ENCODE assay signal across 10 mouse cellular contexts in the genomic region with DNA sequence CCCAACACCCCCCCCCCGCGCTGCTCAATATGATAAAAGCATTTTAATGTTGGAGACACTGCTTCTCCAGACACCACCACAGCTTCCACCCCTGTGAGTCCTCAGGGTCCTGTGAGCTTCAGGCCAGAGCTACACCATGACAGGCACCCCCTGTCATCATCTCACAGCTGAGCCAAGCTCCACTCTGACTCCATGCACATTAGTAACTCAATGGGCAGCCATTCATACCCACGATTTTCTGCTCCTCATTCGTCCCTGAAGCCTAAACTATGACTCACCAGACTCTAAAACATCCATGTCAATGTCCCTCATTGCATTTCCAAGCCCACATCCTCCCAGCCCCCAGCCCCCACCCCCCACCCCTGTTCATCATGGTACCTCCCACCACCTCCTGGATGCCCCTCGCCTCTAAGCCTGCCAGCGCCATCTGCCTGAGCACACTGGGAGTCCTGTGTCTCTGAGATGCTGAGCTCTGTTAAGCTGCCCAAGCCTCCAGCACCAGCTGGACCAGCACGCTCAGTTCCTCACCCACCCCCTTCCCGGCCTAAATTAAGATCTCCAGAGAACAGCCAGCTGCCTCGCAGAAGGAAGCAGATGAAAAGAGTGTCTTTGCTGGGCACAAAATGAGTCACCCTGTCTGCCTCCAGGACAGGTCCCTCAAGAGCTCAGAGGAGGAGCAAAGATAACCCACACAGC. TPM values are rescaled to one million over a fixed set of nuclear protein-coding genes. Genes with fewer than 3 reads are reported as not detected.
A peak's percentile ranks its signal among the peaks of the same experiment; 100 is the strongest.
DNase-seq lines count a peak whose midpoint lies in the region; ATAC-seq and TF ChIP-seq lines count a peak whose summit lies in the region.
"Had no signal": no experiment of that assay in that cellular context is flagged by ENCODE, and none has a peak within 500 bp of the region (broad histone marks: within the 10 kb centered on the region; RNA-seq: fewer than 3 reads in every experiment).

No protein-coding gene starts in this region.

- WGBS in lung, embryonic 14.5 days, result 38% methylated on average over 9 of the region's 9 CpGs
- WGBS in forebrain, embryonic 14.5 days, result 31% methylated on average over 9 of the region's 9 CpGs
- WGBS in neural tube, embryonic 15.5 days, result 25% methylated on average over 9 of the region's 9 CpGs

- ATAC-seq in lung, embryonic 14.5 days (ENCODE audit: insufficient read depth), result peak; percentile 60; the same call in 1 of the 2 replicates
- peak; percentile 77 for ATAC-seq in forebrain, embryonic 14.5 days
- ATAC-seq in neural tube, embryonic 15.5 days (ENCODE audit: low FRiP score), result 0 out of 2 replicates have a peak, but pooled peaks have one; percentile 27
- ATAC-seq: Patski had no signal

- H3K4me2 ChIP-seq in lung, embryonic 14.5 days, result no peak overlapping the region
- H3K4me2 ChIP-seq in forebrain, embryonic 14.5 days (ENCODE audit: low read length), result no peak overlapping the region
- no peak overlapping the region for H3K4me2 ChIP-seq in neural tube, embryonic 15.5 days
- H3K4me2 ChIP-seq: heart, embryonic 13.5 days had no signal

- H3K27me3 ChIP-seq in lung, embryonic 14.5 days (ENCODE audit: insufficient read depth, low read length), result no peaks in the 10 kb centered on the region
- no peaks in the 10 kb centered on the region for H3K27me3 ChIP-seq in forebrain, embryonic 14.5 days (replicated peaks; ENCODE audit: control insufficient read depth, insufficient read depth, low read length)
- no peaks in the 10 kb centered on the region for H3K27me3 ChIP-seq in neural tube, embryonic 15.5 days (replicated peaks)

- no peaks in the 10 kb centered on the region for H3K9me3 ChIP-seq in lung, embryonic 14.5 days (ENCODE audit: low read depth, low read length)
- no peaks in the 10 kb centered on the region for H3K9me3 ChIP-seq in forebrain, embryonic 14.5 days (replicated peaks; ENCODE audit: control insufficient read depth, low read length)
- H3K9me3 ChIP-seq in neural tube, embryonic 15.5 days (replicated peaks), result no peaks in the 10 kb centered on the region
- H3K9me3 ChIP-seq: heart, embryonic 13.5 days had no signal

- no peak for TF ChIP-seq CTCF in lung, embryonic 14.5 days (IDR thresholded peaks at IDR 0.05; ENCODE audit: low read depth)

- DNase-seq in lung, embryonic 14.5 days, result peak; percentile 57
- no peak for DNase-seq in lung, postnatal 25 days (ENCODE audit: low spot score)
- peak; percentile 82 for DNase-seq in forebrain, embryonic 14.5 days (ENCODE audit: low spot score)
- DNase-seq in layer of hippocampus, postnatal 36 days, result peak; percentile 84 to 87
- DNase-seq in thymus, postnatal 25 days, result no peak
- no peak for DNase-seq in cerebellum, adult 9-11 months
- DNase-seq in adipocyte (ENCODE audit: low spot score), result no peak

- H3K4me1 ChIP-seq in lung, embryonic 14.5 days (ENCODE audit: insufficient read depth), result no peaks in the 10 kb centered on the region
- H3K4me1 ChIP-seq in forebrain, embryonic 14.5 days (ENCODE audit: control insufficient read depth, insufficient read depth, low read length), result peaks cover 37% of the 10 kb centered on the region
- peaks cover 73% of the 10 kb centered on the region for H3K4me1 ChIP-seq in neural tube, embryonic 15.5 days

- H3K4me3 ChIP-seq in lung, embryonic 14.5 days (ENCODE audit: low read depth, low read length), result no peak overlapping the region
- H3K4me3 ChIP-seq in forebrain, embryonic 14.5 days (ENCODE audit: low read depth, low read length), result no peak overlapping the region
- H3K4me3 ChIP-seq in neural tube, embryonic 15.5 days (replicated peaks), result no peak overlapping the region
- H3K4me3 ChIP-seq: heart, embryonic 13.5 days had no signal

- H3K36me3 ChIP-seq in lung, embryonic 14.5 days (ENCODE audit: insufficient read depth), result no peaks in the 10 kb centered on the region
- H3K36me3 ChIP-seq in forebrain, embryonic 14.5 days (ENCODE audit: control insufficient read depth, insufficient read depth, low read length), result no peaks in the 10 kb centered on the region
- no peaks in the 10 kb centered on the region for H3K36me3 ChIP-seq in neural tube, embryonic 15.5 days
- H3K36me3 ChIP-seq: heart, embryonic 13.5 days had no signal

- no peak overlapping the region for H3K9ac ChIP-seq in lung, embryonic 14.5 days
- H3K9ac ChIP-seq in forebrain, embryonic 14.5 days (ENCODE audit: low read length), result no peak overlapping the region
- no peak overlapping the region for H3K9ac ChIP-seq in neural tube, embryonic 15.5 days (replicated peaks)
- H3K9ac ChIP-seq: heart, embryonic 13.5 days had no signal

- no peak overlapping the region for H3K27ac ChIP-seq in lung, embryonic 14.5 days (ENCODE audit: low read depth)
- H3K27ac ChIP-seq in forebrain, embryonic 14.5 days (ENCODE audit: low read depth, low read length), result no peak overlapping the region; the same call in 1 of the 2 replicates
- H3K27ac ChIP-seq in neural tube, embryonic 15.5 days (replicated peaks), result peak overlapping the region; percentile 34
- H3K27ac ChIP-seq: heart, embryonic 13.5 days had no signal

RNA-seq across cellular contexts. Expression of gene Slit1, which starts 46.2 kb away (rescaled TPM):
- polyA plus RNA-seq in lung, embryonic 14.5 days (2014; fragmentation: Nextera tagmentation; extraction: Ambion mirVana), result 0.08 and 0.24 TPM in 2 replicates
- 13.5 and 22.5 TPM in 2 replicates for polyA plus RNA-seq in forebrain, embryonic 14.5 days (2014; fragmentation: Nextera tagmentation; extraction: Ambion mirVana)
- total RNA-seq in layer of hippocampus, postnatal 36 days (2021), result 100 to 1,000 TPM; 212 to 242 TPM
- polyA plus RNA-seq in neural tube, embryonic 15.5 days (2015; fragmentation: Nextera tagmentation; extraction: Ambion mirVana), result 32.8 and 36.8 TPM in 2 replicates

Comparison
In these comparisons a context has a peak if more than half of its experiments do, and no peak if none do; other contexts are left out.
1. DNase-seq: peak in lung, embryonic 14.5 days (single experiment), forebrain, embryonic 14.5 days (single experiment) and layer of hippocampus, postnatal 36 days (2 of 2); none in lung, postnatal 25 days (single experiment), thymus, postnatal 25 days (single experiment), cerebellum, adult 9-11 months (single experiment) and adipocyte (single experiment).
2. ATAC-seq: peak in every context shown above with its lines; median percentile 77 in forebrain, embryonic 14.5 days; 60 in lung, embryonic 14.5 days; 27 in neural tube, embryonic 15.5 days.
3. RNA of gene Slit1, which starts 46.2 kb away (polyA plus RNA-seq): 32.8 to 36.8 TPM in neural tube, embryonic 15.5 days and 13.5 to 22.5 TPM in forebrain, embryonic 14.5 days; 0.08 to 0.24 TPM in lung, embryonic 14.5 days; every median in the first group is over 10 times any median in the second.